Mouse (Mus musculus) forebrain, embryonic 12.5 days (tissue): ENCODE data around the gene Usp39. TPM values are rescaled to one million over a fixed set of nuclear protein-coding genes. Genes with fewer than 3 reads are reported as not detected.

ENCODE experiments used
- ATAC-seq: fragments of 200-750 bp; cut with Nextera tagmentation; 2 replicates; pipeline ENCODE4 v1.8.0; 2017; ENCODE audit warnings: moderate TSS enrichment; ENCODE audit not compliant: low FRiP score
- H3K27ac ChIP-seq: fragments of 300-500 bp; sonication (generic); 2 replicates; pipeline ENCODE4 v1.5.1; 2016; ENCODE audit warnings: mild to moderate bottlenecking
- H3K27me3 ChIP-seq: fragments of 300-500 bp; sonication (generic); 2 replicates; pipeline ENCODE4 v1.6.1; 2016; ENCODE audit warnings: mild to moderate bottlenecking
- H3K36me3 ChIP-seq: fragments of 300-500 bp; sonication (generic); replicated peaks from 2 replicates; pipeline ENCODE4 v1.6.1; 2016; ENCODE audit warnings: mild to moderate bottlenecking
- H3K4me1 ChIP-seq: fragments of 300-500 bp; sonication (generic); 2 replicates; pipeline ENCODE4 v1.6.1; 2016
- H3K4me2 ChIP-seq: fragments of 300-500 bp; sonication (generic); 2 replicates; pipeline ENCODE4 v1.6.1; 2016; ENCODE audit warnings: mild to moderate bottlenecking, moderate library complexity
- H3K4me3 ChIP-seq: fragments of 300-500 bp; sonication (generic); replicated peaks from 2 replicates; pipeline ENCODE4 v1.5.1; 2016; ENCODE audit warnings: mild to moderate bottlenecking
- H3K9ac ChIP-seq: fragments of 300-500 bp; sonication (generic); 2 replicates; pipeline ENCODE4 v1.6.1; 2016; ENCODE audit warnings: mild to moderate bottlenecking
- H3K9me3 ChIP-seq: fragments of 300-500 bp; sonication (generic); 2 replicates; pipeline ENCODE4 v1.6.1; 2016
- WGBS: fragments of 180-500 bp; shearing (Covaris S2); methylation state at CpG from one replicate; pipeline ENCODE4 v1.1.7; 2016; 5-methylcytosine and 5-hydroxymethylcytosine counted together
- polyA plus RNA-seq: library from polyadenylated mRNA; unstranded; fragments of >200 nt; fragmentation: Nextera tagmentation; extraction: Ambion mirVana; gene quantifications from 2 replicates; pipeline ENCODE4 v1.2.1, GENCODE M21; 2016

Gene Usp39
- polyA plus RNA-seq, 1 experiment from 2014 or later = 76.4 TPM

DNA sequence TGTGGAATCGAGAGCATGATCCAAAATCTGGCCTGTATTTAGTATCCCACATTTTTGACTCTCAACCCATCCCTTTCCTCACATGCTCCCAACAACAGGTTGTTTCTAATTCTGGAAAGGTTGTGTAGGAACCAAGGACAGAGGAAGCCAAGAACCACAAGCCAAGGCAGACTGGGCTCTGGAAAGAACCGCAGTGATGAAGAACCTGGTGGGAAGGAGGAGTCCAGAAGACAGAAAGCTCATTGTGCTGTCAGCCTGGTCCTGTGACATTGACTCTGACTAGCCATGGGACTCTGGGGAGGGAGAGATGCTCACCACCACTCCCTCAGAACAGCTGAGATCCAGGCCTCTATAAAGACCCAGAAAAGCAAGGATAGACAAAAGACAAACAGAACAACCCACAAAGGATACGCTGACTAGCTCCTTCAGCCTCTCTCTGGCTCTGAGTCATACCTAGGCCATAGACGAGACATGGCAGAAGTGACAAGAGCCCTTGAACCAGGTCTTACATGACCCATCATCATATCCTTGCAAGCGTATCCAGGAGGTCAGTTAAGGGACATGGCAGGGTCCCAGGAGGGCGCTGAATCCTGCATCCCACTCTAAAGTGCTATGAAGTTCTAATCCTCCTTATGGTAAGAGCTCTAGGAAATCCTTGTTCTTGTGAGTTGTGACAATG lies 38.3 kb upstream of the Usp39 start:
- H3K36me3 ChIP-seq = no peaks in the 10 kb centered on the region
- peaks cover 35% of the 10 kb centered on the region for H3K27me3 ChIP-seq
- H3K4me1 ChIP-seq = peaks cover 8% of the 10 kb centered on the region; the same call in 1 of the 2 replicates
- WGBS = 80% methylated on average over 6 of the region's 6 CpGs
- H3K9me3 ChIP-seq = no peaks in the 10 kb centered on the region
- no peak overlapping the region for H3K4me3 ChIP-seq
- no peak overlapping the region for H3K9ac ChIP-seq
- no peak overlapping the region for H3K27ac ChIP-seq
- no peak for ATAC-seq
- H3K4me2 ChIP-seq = no peak overlapping the region

- Histone ChIP-seq H3K4me2 (no peak overlapping the region), H3K9me3 (no peaks in the 10 kb centered on the region), H3K27me3 (peaks cover 38% of the 10 kb centered on the region), H3K27ac (no peak overlapping the region), H3K9ac (no peak overlapping the region), H3K36me3 (no peaks in the 10 kb centered on the region), H3K4me3 (no peak overlapping the region), H3K4me1 (peaks cover 8% of the 10 kb centered on the region; the same call in 1 of the 2 replicates)
- ATAC-seq = no peak
- WGBS = 86% methylated on average over 6 of the region's 6 CpGs
Observed at GRCm38 (mm10) chr6:72382494-72382893, 37.5 kb upstream of the Usp39 start.

- H3K4me3 ChIP-seq = peak within 1 kb of the TSS; percentile 46
- 3% methylated on average over 41 of the region's 49 CpGs for WGBS
- peaks cover 8% of the 10 kb centered on the region; the same call in 1 of the 2 replicates for H3K4me1 ChIP-seq
- H3K9me3 ChIP-seq = no peaks in the 10 kb centered on the region
- no peak; the same call in 1 of the 2 replicates for ATAC-seq
- H3K4me2 ChIP-seq = peak within 1 kb of the TSS; percentile 66
- H3K27me3 ChIP-seq = peaks cover 38% of the 10 kb centered on the region
- no peaks in the 10 kb centered on the region for H3K36me3 ChIP-seq
- peak within 1 kb of the TSS; percentile 51 for H3K9ac ChIP-seq
- H3K27ac ChIP-seq = no peak within 1 kb of the TSS
Observed at GRCm38 (mm10) chr6:72380131-72380770, 35.3 kb upstream of the Usp39 start, which contains the start of gene Vamp5. Vamp5 (minus strand) TSS chr6:72380468.

- Histone ChIP-seq H3K4me1 (peaks cover 8% of the 10 kb centered on the region; the same call in 1 of the 2 replicates), H3K9me3 (no peaks in the 10 kb centered on the region), H3K4me2 (peak overlapping the region; percentile 66), H3K27me3 (peaks cover 38% of the 10 kb centered on the region), H3K27ac (no peak overlapping the region), H3K36me3 (no peaks in the 10 kb centered on the region), H3K9ac (0 out of 2 replicates have a peak overlapping the region, but pooled peaks have one; percentile 4), H3K4me3 (peak overlapping the region; percentile 46)
- 50% methylated on average over 7 of the region's 7 CpGs for WGBS
- ATAC-seq = no peak
Observed at GRCm38 (mm10) chr6:72379377-72380130, 34.6 kb upstream of the Usp39 start.

- H3K4me3 ChIP-seq = no peak overlapping the region
- H3K9ac ChIP-seq = no peak overlapping the region
- H3K27ac ChIP-seq = no peak overlapping the region
- 83% methylated on average over 8 of the region's 8 CpGs for WGBS
- H3K4me1 ChIP-seq = peaks cover 8% of the 10 kb centered on the region; the same call in 1 of the 2 replicates
- no peak overlapping the region for H3K4me2 ChIP-seq
- no peaks in the 10 kb centered on the region for H3K9me3 ChIP-seq
- ATAC-seq = no peak
- peaks cover 38% of the 10 kb centered on the region for H3K27me3 ChIP-seq
- no peaks in the 10 kb centered on the region for H3K36me3 ChIP-seq
Observed at GRCm38 (mm10) chr6:72378510-72379234, 33.7 kb upstream of the Usp39 start.

DNA sequence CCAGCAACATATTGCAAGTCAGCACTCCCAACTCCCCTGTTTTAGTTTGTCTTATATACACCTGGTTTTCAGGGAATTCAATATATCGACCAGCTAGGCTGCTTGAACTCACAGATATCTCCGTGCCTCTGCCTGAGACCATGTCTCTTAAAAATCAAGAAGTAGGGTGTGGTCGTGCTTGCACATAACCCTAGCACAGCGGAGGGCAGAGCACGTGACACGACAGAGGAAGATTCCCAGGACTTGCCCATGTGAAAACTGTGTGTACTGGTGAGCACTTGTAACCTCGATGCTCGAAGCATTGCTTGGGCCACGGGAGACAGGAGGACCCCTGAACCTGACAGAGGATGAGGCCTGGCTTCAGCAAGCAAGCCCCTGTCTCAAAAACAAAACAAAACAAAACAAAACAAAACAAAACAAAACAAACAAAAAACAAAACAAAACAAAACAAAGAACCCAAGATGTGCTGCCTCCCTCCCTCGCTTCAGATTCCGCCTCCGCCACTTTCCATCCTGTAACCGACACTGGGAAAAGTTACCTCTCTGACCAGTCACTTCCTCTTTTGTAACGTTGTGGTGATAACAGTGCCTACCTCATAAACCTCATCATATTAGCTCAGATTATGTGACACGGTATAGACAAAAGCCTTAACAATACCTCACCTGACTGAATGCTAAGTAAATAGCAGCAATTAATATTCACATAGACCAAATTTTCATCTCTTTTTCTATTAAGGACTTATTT lies 30.0 kb upstream of the Usp39 start:
- H3K9ac ChIP-seq = no peak overlapping the region

GRCm38 (mm10) chr6:72374206-72374605 lies 29.2 kb upstream of the Usp39 start:
- ATAC-seq = no peak
- H3K4me3 ChIP-seq = no peak overlapping the region
- H3K9ac ChIP-seq = no peak overlapping the region
- H3K36me3 ChIP-seq = no peaks in the 10 kb centered on the region
- peaks cover 15% of the 10 kb centered on the region for H3K27me3 ChIP-seq
- H3K4me1 ChIP-seq = no peaks in the 10 kb centered on the region
- no peak overlapping the region for H3K27ac ChIP-seq
- H3K4me2 ChIP-seq = no peak overlapping the region
- H3K9me3 ChIP-seq = no peaks in the 10 kb centered on the region
- 80% methylated on average over 7 of the region's 7 CpGs for WGBS

More for the DNA sequence above, 30.0 kb upstream of the Usp39 start:
- 88% methylated on average over 15 of the region's 15 CpGs for WGBS
- H3K27ac ChIP-seq = no peak overlapping the region
- no peak overlapping the region for H3K4me3 ChIP-seq
- no peak for ATAC-seq
- H3K9me3 ChIP-seq = no peaks in the 10 kb centered on the region
- no peaks in the 10 kb centered on the region for H3K36me3 ChIP-seq
- peaks cover 23% of the 10 kb centered on the region for H3K27me3 ChIP-seq
- H3K4me1 ChIP-seq = 0 out of 2 replicates have a peak, but pooled peaks cover 2% of the 10 kb centered on the region
- H3K4me2 ChIP-seq = no peak overlapping the region

DNA sequence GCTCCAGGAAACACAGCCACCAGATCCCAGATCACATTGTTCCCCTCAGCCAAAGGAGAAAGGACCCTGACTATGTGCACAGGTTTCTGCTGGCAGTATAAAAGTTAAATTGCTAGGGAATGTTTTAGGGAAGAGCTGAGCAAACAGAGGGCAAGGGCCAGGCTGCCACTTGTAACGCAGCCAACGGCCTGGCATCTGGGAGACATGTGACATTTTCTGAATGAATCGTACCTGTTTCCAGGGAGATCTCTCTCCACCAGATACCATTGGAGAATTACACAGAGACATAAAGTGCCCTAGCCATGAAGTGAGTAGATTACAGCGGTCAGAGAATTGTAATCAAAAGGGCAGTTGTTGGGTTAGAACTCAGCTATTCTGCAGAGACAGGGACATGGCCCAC lies 28.2 kb upstream of the Usp39 start:
- H3K4me2 ChIP-seq = no peak overlapping the region
- H3K27me3 ChIP-seq = peaks cover 5% of the 10 kb centered on the region; the same call in 1 of the 2 replicates
- H3K36me3 ChIP-seq = no peaks in the 10 kb centered on the region
- H3K9ac ChIP-seq = no peak overlapping the region
- no peaks in the 10 kb centered on the region for H3K4me1 ChIP-seq
- H3K27ac ChIP-seq = no peak overlapping the region
- no peak for ATAC-seq
- no peak overlapping the region for H3K4me3 ChIP-seq
- 89% methylated on average over 4 of the region's 4 CpGs for WGBS
- no peaks in the 10 kb centered on the region for H3K9me3 ChIP-seq

DNA sequence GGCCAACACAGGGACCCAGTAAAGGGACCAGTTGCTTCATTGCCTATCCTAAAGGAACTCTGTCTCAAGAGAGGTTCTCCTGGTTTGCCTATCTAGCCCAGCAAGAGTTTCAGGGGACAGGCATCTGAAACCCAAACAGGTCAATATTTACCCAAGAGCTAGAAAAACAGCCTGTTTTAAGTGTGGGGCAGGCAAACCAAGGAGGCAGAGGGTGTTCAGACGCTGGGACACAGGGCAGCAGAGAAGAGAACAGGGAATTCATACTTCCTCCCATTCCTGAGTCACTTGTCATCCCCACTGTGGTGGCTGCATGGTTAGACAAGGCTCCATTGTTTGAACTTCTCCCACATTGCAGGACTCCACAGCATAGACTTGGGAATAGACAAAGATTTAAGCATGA lies 26.6 kb upstream of the Usp39 start:
- no peaks in the 10 kb centered on the region for H3K4me1 ChIP-seq
- no peaks in the 10 kb centered on the region for H3K9me3 ChIP-seq
- H3K27ac ChIP-seq = no peak overlapping the region
- H3K4me3 ChIP-seq = no peak overlapping the region
- H3K9ac ChIP-seq = no peak overlapping the region
- H3K36me3 ChIP-seq = no peaks in the 10 kb centered on the region
- WGBS = 38% methylated on average over 1 of the region's 1 CpGs
- peaks cover 7% of the 10 kb centered on the region; the same call in 1 of the 2 replicates for H3K27me3 ChIP-seq
- ATAC-seq = no peak
- no peak overlapping the region for H3K4me2 ChIP-seq

DNA sequence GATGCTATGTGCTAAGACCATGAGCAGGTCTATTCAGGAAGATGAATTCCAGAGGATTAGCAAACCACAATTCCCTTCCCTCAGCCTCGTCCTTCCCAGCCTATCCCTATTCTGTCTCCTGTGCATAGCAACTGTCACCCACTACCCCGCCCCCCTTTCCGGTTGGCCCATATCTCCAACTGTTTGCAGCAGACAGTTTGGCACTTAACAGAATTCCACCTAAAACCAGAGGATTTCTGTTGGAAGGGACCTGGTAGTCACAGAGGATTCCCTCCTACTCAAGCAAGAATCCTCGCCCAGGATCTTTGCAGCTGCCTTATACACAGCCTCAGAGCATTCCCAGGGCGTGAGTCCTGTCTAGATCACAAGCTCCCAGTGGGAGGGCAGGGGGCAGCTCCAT lies 26.2 kb upstream of the Usp39 start:
- no peak overlapping the region for H3K4me3 ChIP-seq
- H3K9me3 ChIP-seq = no peaks in the 10 kb centered on the region
- no peak overlapping the region for H3K27ac ChIP-seq
- no peak overlapping the region for H3K4me2 ChIP-seq
- no peaks in the 10 kb centered on the region for H3K36me3 ChIP-seq
- ATAC-seq = no peak
- H3K9ac ChIP-seq = no peak overlapping the region
- WGBS = 49% methylated on average over 5 of the region's 5 CpGs
- H3K4me1 ChIP-seq = no peaks in the 10 kb centered on the region
- peaks cover 7% of the 10 kb centered on the region; the same call in 1 of the 2 replicates for H3K27me3 ChIP-seq

- no peak overlapping the region for H3K9ac ChIP-seq
- 82% methylated on average over 12 of the region's 12 CpGs for whole genome bisulfite sequencing
- no peak for ATAC-seq
Observed at GRCm38 (mm10) chr6:72370091-72370490, 25.1 kb upstream of the Usp39 start.

More at GRCm38 (mm10) chr6:72370091-72370490, 25.1 kb upstream of the Usp39 start:
- H3K4me1 ChIP-seq = no peaks in the 10 kb centered on the region
- no peaks in the 10 kb centered on the region for H3K36me3 ChIP-seq
- H3K4me3 ChIP-seq = no peak overlapping the region
- H3K27me3 ChIP-seq = peaks cover 7% of the 10 kb centered on the region; the same call in 1 of the 2 replicates
- H3K4me2 ChIP-seq = no peak overlapping the region
- no peak overlapping the region for H3K27ac ChIP-seq
- H3K9me3 ChIP-seq = no peaks in the 10 kb centered on the region
